Mouse (Mus musculus) MEL (cell line): ENCODE data around the gene Srarp. TPM values are rescaled to one million over a fixed set of nuclear protein-coding genes. Genes with fewer than 3 reads are reported as not detected.

Experiments
- DNase-seq: peaks from one replicate; pipeline ENCODE4 v3.0.0; 2011; ENCODE audit warnings: low read depth, low spot score
- H3K27ac ChIP-seq: 2 replicates; pipeline ENCODE4 v1.5.1; 2012; ENCODE audit warnings: low read depth, mild to moderate bottlenecking, control low read depth, low read length, moderate library complexity; ENCODE audit not compliant: control insufficient read depth
- H3K27me3 ChIP-seq, 2 experiments: fragments of 150-350 bp in 1 of 2; sonication (generic) in 1 of 2; 2 replicates each; pipeline ENCODE4 v1.6.1; 2012; ENCODE audit warnings: low read length in 2 of 2, mild to moderate bottlenecking in 2 of 2, improper control_type of control experiment in 1 of 2, moderate library complexity in 1 of 2; ENCODE audit not compliant: insufficient read depth in 2 of 2, control insufficient read depth in 1 of 2
- H3K36me3 ChIP-seq, 2 experiments: 2 replicates each; pipeline ENCODE4 v1.6.1; 2012 to 2014; ENCODE audit warnings: low read length in 2 of 2, improper control_type of control experiment in 1 of 2, inconsistent platforms in 1 of 2, mild to moderate bottlenecking in 1 of 2; ENCODE audit not compliant: insufficient read depth in 2 of 2, control insufficient read depth in 1 of 2
- H3K4me1 ChIP-seq, 2 experiments: fragments of 150-350 bp in 1 of 2; sonication (generic) in 1 of 2; 2 replicates each; pipeline ENCODE4 v1.6.1; 2012; ENCODE audit warnings: low read length in 2 of 2, improper control_type of control experiment in 1 of 2, mild to moderate bottlenecking in 1 of 2; ENCODE audit not compliant: insufficient read depth in 2 of 2, control insufficient read depth in 1 of 2
- H3K4me3 ChIP-seq, 2 experiments: fragments of 150-350 bp in 1 of 2; sonication (generic) in 1 of 2; 2 replicates each; pipeline ENCODE4 v1.5.1; 2012; ENCODE audit warnings: low read depth in 2 of 2, low read length in 2 of 2, mild to moderate bottlenecking in 2 of 2, moderate library complexity in 2 of 2, control low read depth in 1 of 2, improper control_type of control experiment in 1 of 2; ENCODE audit not compliant: control insufficient read depth in 1 of 2, insufficient read depth in 1 of 2
- H3K79me2 ChIP-seq: 2 replicates; pipeline ENCODE4 v1.6.1; 2012; ENCODE audit warnings: mild to moderate bottlenecking, low read length, moderate library complexity; ENCODE audit not compliant: control insufficient read depth, poor library complexity, insufficient read depth
- H3K9ac ChIP-seq: 2 replicates; pipeline ENCODE4 v1.6.1; 2012; ENCODE audit warnings: low read depth, mild to moderate bottlenecking, control low read depth, low read length, moderate library complexity; ENCODE audit not compliant: control insufficient read depth, poor library complexity, severe bottlenecking
- H3K9me3 ChIP-seq: fragments of 150-350 bp; sonication (generic); replicated peaks from 2 replicates; pipeline ENCODE4 v1.6.1; 2012; ENCODE audit warnings: mild to moderate bottlenecking, low read length, improper control_type of control experiment, moderate library complexity; ENCODE audit not compliant: insufficient read depth
- BHLHE40 ChIP-seq: IDR thresholded peaks from 2 replicates; pipeline ENCODE4 v1.6.1; 2012; ENCODE audit warnings: low read depth, mild to moderate bottlenecking, inconsistent platforms, low read length, improper control_type of control experiment, borderline replicate concordance
- CTCF ChIP-seq, 3 experiments: IDR thresholded peaks in 2 of 3; conservative IDR thresholded peaks in 1 of 3; 2 replicates each; pipeline ENCODE4 v1.5.1; 2011 to 2012; ENCODE audit warnings: low read length in 3 of 3, low read depth in 2 of 3, mild to moderate bottlenecking in 2 of 3, improper control_type of control experiment in 1 of 3, inconsistent platforms in 1 of 3, mixed read lengths in 1 of 3, moderate library complexity in 1 of 3; ENCODE audit not compliant: control insufficient read depth in 1 of 3, insufficient read depth in 1 of 3, poor library complexity in 1 of 3, severe bottlenecking in 1 of 3
- ELF1 ChIP-seq: IDR thresholded peaks from 2 replicates; pipeline ENCODE4 v1.6.1; 2014; ENCODE audit warnings: low read depth, mild to moderate bottlenecking, inconsistent platforms, low read length, improper control_type of control experiment, moderate library complexity
- EP300 ChIP-seq, 2 experiments: IDR thresholded peaks; 2 replicates each; pipeline ENCODE4 v1.6.1; 2011; ENCODE audit warnings: improper control_type of control experiment in 2 of 2, low read length in 2 of 2, low read depth in 1 of 2, mild to moderate bottlenecking in 1 of 2
- GABPA ChIP-seq: IDR thresholded peaks from 2 replicates; pipeline ENCODE4 v1.6.1; 2012; ENCODE audit warnings: low read depth, mild to moderate bottlenecking, inconsistent platforms, low read length, improper control_type of control experiment, moderate library complexity
- KAT2A ChIP-seq: conservative IDR thresholded peaks from 2 replicates; pipeline ENCODE4 v1.6.1; 2012; ENCODE audit warnings: low read depth, low read length, improper control_type of control experiment, inconsistent platforms
- MEF2A ChIP-seq: IDR thresholded peaks from 2 replicates; pipeline ENCODE4 v1.6.1; 2014; ENCODE audit warnings: low read depth, mild to moderate bottlenecking, inconsistent platforms, low read length, improper control_type of control experiment; ENCODE audit not compliant: poor library complexity, insufficient replicate concordance, severe bottlenecking; ENCODE audit errors: extremely low read depth
- NELFE ChIP-seq: IDR thresholded peaks from 2 replicates; pipeline ENCODE4 v1.6.1; 2011; ENCODE audit warnings: low read depth, low read length, improper control_type of control experiment
- POLR2AphosphoS2 ChIP-seq: IDR thresholded peaks from 2 replicates; pipeline ENCODE4 v1.6.1; 2011; ENCODE audit warnings: low read length, improper control_type of control experiment
- RAD21 ChIP-seq: IDR thresholded peaks from 2 replicates; pipeline ENCODE4 v1.6.1; 2011; ENCODE audit warnings: mild to moderate bottlenecking, low read depth, low read length, improper control_type of control experiment
- SIN3A ChIP-seq: IDR thresholded peaks from 2 replicates; pipeline ENCODE4 v1.6.1; 2012; ENCODE audit warnings: low read length, improper control_type of control experiment, inconsistent platforms
- SMC3 ChIP-seq: IDR thresholded peaks from 2 replicates; pipeline ENCODE4 v1.6.1; 2011; ENCODE audit warnings: low read depth, low read length, improper control_type of control experiment
- UBTF ChIP-seq: IDR thresholded peaks from 2 replicates; pipeline ENCODE4 v1.6.1; 2012; ENCODE audit warnings: low read depth, mild to moderate bottlenecking, inconsistent platforms, low read length, improper control_type of control experiment, moderate library complexity, borderline replicate concordance; ENCODE audit not compliant: insufficient read depth
- ZC3H11A ChIP-seq: IDR thresholded peaks from 2 replicates; pipeline ENCODE4 v1.6.1; 2012; ENCODE audit warnings: low read depth, mild to moderate bottlenecking, inconsistent platforms, low read length, improper control_type of control experiment
- ZKSCAN1 ChIP-seq: IDR thresholded peaks from 2 replicates; pipeline ENCODE4 v1.6.1; 2012; ENCODE audit warnings: low read depth, mild to moderate bottlenecking, inconsistent platforms, low read length, improper control_type of control experiment, moderate library complexity
- polyA plus RNA-seq, 2 experiments: library from polyadenylated mRNA; stranded (reverse) in 1 of 2; unstranded in 1 of 2; fragments of >175 nt in 1 of 2; fragments of >200 nt in 1 of 2; gene quantifications; 2 replicates each; pipeline versions ENCODE4 v1.2.1 to v1.2.4; 2012; ENCODE audit warnings: low replicate concordance in 2 of 2, low read depth in 1 of 2; ENCODE audit not compliant: insufficient read length in 2 of 2, insufficient read depth in 1 of 2, missing spikeins in 1 of 2
- total RNA-seq: library from RNA; depleted of rRNA; stranded (reverse); fragments of 300-350 nt; gene quantifications from 2 replicates; pipeline ENCODE4 v1.2.3, GENCODE M21; 2012; rRNA removed

The Srarp gene
- total and polyA plus RNA-seq, 3 experiments = not detected

DNA sequence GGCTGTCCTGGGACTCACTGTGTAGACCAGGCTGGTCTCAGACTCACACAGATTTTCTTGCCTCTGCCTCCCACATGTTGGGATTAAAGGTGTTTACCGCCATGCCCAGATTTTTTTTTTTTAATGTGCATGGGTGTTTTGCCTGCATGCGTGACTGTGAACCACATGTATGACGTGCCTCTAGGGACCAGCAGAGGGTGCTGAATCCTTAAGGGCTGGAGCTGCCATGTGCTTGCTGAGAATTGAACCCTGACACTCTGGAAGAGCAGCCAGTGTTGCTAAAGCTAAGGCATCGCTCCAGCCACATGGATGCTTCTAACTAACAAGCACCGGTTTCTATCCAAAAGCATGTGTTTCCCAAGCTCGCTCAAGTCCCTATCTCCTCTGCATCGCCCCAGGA is 49.8 kb downstream of the Srarp start:
- no peaks in the 10 kb centered on the region; a peak in 2 of 4 replicates for H3K27me3 ChIP-seq
- no peak overlapping the region for H3K9ac ChIP-seq
- no peak overlapping the region for H3K27ac ChIP-seq
- no peak overlapping the region for H3K4me3 ChIP-seq
- no peak for DNase-seq
- H3K36me3 ChIP-seq = no peaks in the 10 kb centered on the region
- TF ChIP-seq CTCF (IDR thresholded peaks at IDR 0.05 in 2 of 3, conservative IDR thresholded peaks at IDR 0.05 in 1 of 3; ENCODE audit: control insufficient read depth in 1 of 3, insufficient read depth in 1 of 3, low read depth in 2 of 3, low read length in 3 of 3, poor library complexity in 1 of 3, severe bottlenecking in 1 of 3) (peak in 1 of 3 experiments; percentile 4; a peak in 1 of 6 replicates), KAT2A (no peak)
- no peaks in the 10 kb centered on the region for H3K9me3 ChIP-seq
- H3K79me2 ChIP-seq = no peaks in the 10 kb centered on the region
- H3K4me1 ChIP-seq = no peaks in the 10 kb centered on the region

DNA sequence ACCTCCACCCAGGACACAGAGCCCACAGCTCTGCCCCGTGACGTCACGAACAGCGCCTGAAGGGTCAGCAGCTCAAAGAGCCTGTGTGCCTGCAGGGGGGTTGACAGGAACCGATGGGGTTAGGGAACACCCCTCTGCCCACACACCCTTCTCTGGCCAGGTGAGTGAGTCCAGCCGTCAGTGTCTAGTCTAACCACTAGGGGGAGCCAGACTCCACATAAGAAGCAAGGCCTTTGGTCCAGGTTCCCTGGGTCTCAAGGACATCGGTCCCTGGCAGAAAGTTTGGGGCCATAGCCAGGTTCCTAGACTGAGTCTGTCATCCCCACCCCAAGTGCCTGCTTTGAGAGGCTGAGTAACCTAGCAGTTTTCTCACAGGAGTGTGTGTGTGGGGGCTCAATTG is 50.6 kb downstream of the Srarp start:
- Histone ChIP-seq H3K27ac (no peak overlapping the region), H3K27me3 (no peaks in the 10 kb centered on the region; a peak in 2 of 4 replicates), H3K36me3 (no peaks in the 10 kb centered on the region), H3K4me3 (no peak overlapping the region), H3K9ac (no peak overlapping the region), H3K4me1 (no peaks in the 10 kb centered on the region), H3K9me3 (no peaks in the 10 kb centered on the region), H3K79me2 (no peaks in the 10 kb centered on the region)
- DNase-seq = peak; percentile 71
- TF ChIP-seq MEF2A = no peak
- no peak for TF ChIP-seq GABPA
- TF ChIP-seq NELFE = no peak
- no peak for TF ChIP-seq POLR2AphosphoS2
- TF ChIP-seq UBTF = no peak
- no peak for TF ChIP-seq BHLHE40
- no peak for TF ChIP-seq EP300 (IDR thresholded peaks at IDR 0.05; ENCODE audit: low read depth in 1 of 2, low read length in 2 of 2)
- no peak for TF ChIP-seq ZKSCAN1
- TF ChIP-seq SIN3A = no peak
- TF ChIP-seq ELF1 = no peak
- TF ChIP-seq RAD21 = peak; percentile 56
- TF ChIP-seq ZC3H11A = peak; percentile 33
- TF ChIP-seq CTCF (IDR thresholded peaks at IDR 0.05 in 2 of 3, conservative IDR thresholded peaks at IDR 0.05 in 1 of 3; ENCODE audit: control insufficient read depth in 1 of 3, insufficient read depth in 1 of 3, low read depth in 2 of 3, low read length in 3 of 3, poor library complexity in 1 of 3, severe bottlenecking in 1 of 3) = peak; percentile 70 to 87 (median 79)
- peak; percentile 43 for TF ChIP-seq SMC3

Other genes starting within 250 kb of the Srarp start
- gene Rsg1, start 222.1 kb downstream of the Srarp start, total RNA-seq = 3.7 and 5.8 TPM in 2 replicates
- 1 to 10 TPM in 1 of 2 experiments, not detected in 1; 4.8 TPM for gene Rsg1, start 222.1 kb downstream of the Srarp start, polyA plus RNA-seq
- 0.03 TPM in 1 of 2 replicates, not detected in the other for gene Arhgef19, start 196.6 kb downstream of the Srarp start, total RNA-seq
- under 1 TPM in 1 of 2 experiments, not detected in 1; 0.78 TPM for gene Arhgef19, start 196.6 kb downstream of the Srarp start, polyA plus RNA-seq
- 2.3 and 2.5 TPM in 2 replicates for gene Epha2, start 134.9 kb downstream of the Srarp start, total RNA-seq
- 1 to 10 TPM in 1 of 2 experiments, not detected in 1; 5.9 TPM for gene Epha2, start 134.9 kb downstream of the Srarp start, polyA plus RNA-seq
- gene Fam131c, start 67.9 kb downstream of the Srarp start, total RNA-seq = not detected in 2 replicates
- gene Fam131c, start 67.9 kb downstream of the Srarp start, polyA plus RNA-seq = not detected
- gene Clcnka, start 37.4 kb downstream of the Srarp start, total RNA-seq = not detected in 2 replicates
- gene Clcnka, start 37.4 kb downstream of the Srarp start, polyA plus RNA-seq = not detected
- not detected in 2 replicates for gene Clcnkb, start 20.1 kb downstream of the Srarp start, total RNA-seq
- not detected for gene Clcnkb, start 20.1 kb downstream of the Srarp start, polyA plus RNA-seq
- not detected in 2 replicates for gene Hspb7, start 15.3 kb downstream of the Srarp start, total RNA-seq
- gene Hspb7, start 15.3 kb downstream of the Srarp start, polyA plus RNA-seq = not detected
- 32.3 and 36.4 TPM in 2 replicates for gene Zbtb17, start 8.5 kb upstream of the Srarp start, total RNA-seq
- gene Zbtb17, start 8.5 kb upstream of the Srarp start, polyA plus RNA-seq = 10 to 100 TPM in 1 of 2 experiments, not detected in 1; 63.2 TPM
- 11.9 and 12.6 TPM in 2 replicates for gene Spen, start 102.5 kb upstream of the Srarp start, total RNA-seq
- gene Spen, start 102.5 kb upstream of the Srarp start, polyA plus RNA-seq = 100 to 1,000 TPM in 1 of 2 experiments, 10 to 100 TPM in 1; 46.9 to 102 TPM
- not detected in 2 replicates for gene Fblim1, start 170.0 kb upstream of the Srarp start, total RNA-seq
- not detected for gene Fblim1, start 170.0 kb upstream of the Srarp start, polyA plus RNA-seq
- gene Tmem82, start 182.5 kb upstream of the Srarp start, total RNA-seq = not detected in 2 replicates
- under 1 TPM in 1 of 2 experiments, not detected in 1; 0.21 TPM for gene Tmem82, start 182.5 kb upstream of the Srarp start, polyA plus RNA-seq
- not detected in 2 replicates for gene Slc25a34, start 187.7 kb upstream of the Srarp start, total RNA-seq
- under 1 TPM in 1 of 2 experiments, not detected in 1; 0.10 TPM for gene Slc25a34, start 187.7 kb upstream of the Srarp start, polyA plus RNA-seq
- 4.8 and 6.5 TPM in 2 replicates for gene Plekhm2, start 228.8 kb upstream of the Srarp start, total RNA-seq
- gene Plekhm2, start 228.8 kb upstream of the Srarp start, polyA plus RNA-seq = 10 to 100 TPM in 1 of 2 experiments, not detected in 1; 15.4 TPM
- 7.7 and 8.8 TPM in 2 replicates for gene Rsc1a1, start 249.5 kb upstream of the Srarp start, total RNA-seq
- not detected for gene Rsc1a1, start 249.5 kb upstream of the Srarp start, polyA plus RNA-seq